Mouse (Mus musculus): ENCODE results near the gene Zfp442. TPM values are rescaled to one million over a fixed set of nuclear protein-coding genes. Genes with fewer than 3 reads are reported as not detected.
"Not testable (repeated sequence)": the region's sequence is repeated elsewhere in the genome, so short reads cannot be mapped to it uniquely, and the experiment has no call there.

The Zfp442 gene
- polyA plus RNA-seq (2012; rRNA removed) = 0.46 and 0.59 TPM in 2 replicates

DNA sequence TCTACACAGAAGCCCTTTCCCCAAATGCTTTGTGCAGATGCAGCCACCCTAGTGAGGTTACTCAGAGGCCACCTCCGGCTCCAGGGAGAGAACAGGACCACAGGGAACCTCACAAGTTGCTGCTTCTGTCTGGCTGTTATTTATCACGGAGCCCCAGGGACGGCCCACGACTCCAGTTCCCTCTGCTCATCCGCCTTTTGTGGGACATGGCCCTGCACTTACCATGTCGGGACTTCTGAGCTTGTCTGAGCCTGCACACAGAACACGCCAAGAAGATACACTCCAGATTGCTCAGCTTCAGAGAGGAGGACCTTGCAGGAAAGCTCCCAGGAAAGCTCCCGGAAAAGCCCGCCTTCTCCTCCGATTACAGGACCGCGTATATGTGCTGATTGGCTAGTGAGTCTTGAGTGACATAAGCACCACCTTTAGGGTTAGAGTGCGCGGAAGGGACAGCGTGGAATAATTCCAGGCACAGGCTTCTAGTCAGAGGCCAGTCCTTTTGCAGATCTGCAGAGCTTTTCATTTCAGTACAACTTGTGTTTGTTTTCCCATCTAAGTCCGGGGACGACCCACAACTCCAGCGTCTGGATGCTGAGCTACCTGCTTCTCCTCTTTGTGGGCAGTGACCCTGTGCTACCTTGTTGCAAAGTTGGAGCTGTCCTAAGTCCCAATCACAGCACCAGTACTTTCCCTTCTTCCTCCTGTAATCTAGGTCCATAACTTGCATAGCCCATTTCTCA, at the start of gene Zfp442:
Zfp442 (minus strand) TSS at position 307 of the 740 bp plus-strand sequence.
- not testable (repeated sequence) for H3K4me1 ChIP-seq (ENCODE audit: control insufficient read depth, insufficient read depth, low read length); H3K27me3 ChIP-seq (ENCODE audit: control insufficient read depth, insufficient read depth, low read length); H3K27ac ChIP-seq (ENCODE audit: control insufficient read depth, insufficient read depth, low read depth, low read length); H3K36me3 ChIP-seq (ENCODE audit: control insufficient read depth, insufficient read depth, low read length)
- peak within 1 kb of the TSS; percentile 78 for H3K4me3 ChIP-seq (ENCODE audit: control insufficient read depth, low read depth, low read length)

DNA sequence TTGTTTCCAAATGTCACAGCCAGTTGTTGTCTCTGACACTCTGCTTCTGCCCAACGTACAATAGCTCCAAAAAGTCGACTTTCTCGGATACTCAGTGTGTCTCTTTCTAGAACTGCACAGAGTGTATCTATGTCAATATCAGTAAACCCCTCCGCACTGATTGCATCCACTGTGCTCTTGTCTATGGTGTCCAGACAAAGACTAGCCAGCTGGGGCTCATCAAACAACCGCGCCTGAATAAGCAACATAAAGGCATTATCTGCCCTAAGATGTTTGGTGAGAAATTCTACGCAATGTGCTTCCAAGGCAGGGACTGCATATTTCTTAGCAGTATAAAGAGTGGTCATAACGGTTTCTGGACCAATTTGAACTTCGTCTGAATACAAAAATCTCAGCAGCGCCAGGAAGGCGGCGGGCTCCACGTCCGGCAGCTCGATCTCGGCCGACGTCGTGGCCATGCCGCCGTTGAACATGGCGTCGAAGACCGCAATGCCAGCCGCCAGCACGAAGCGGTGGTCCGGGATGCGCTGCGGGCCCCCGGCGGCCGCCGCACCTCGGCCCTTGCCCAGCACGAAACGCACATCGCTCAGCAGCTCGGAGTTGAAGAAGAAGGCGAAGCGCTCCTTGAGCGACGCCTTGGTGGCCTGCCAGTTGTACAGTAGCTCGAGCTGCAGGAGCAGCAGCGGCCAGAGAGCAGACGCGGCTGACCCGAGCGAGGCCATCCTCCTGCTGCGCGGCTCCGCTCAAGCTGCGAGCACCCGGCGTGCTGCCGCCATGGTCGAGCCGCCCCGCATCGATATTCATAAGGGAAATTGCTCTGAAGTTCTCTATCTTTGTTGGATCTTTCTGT, 49.1 kb upstream of the Zfp442 start:
- peak overlapping the region; percentile 90 for H3K4me3 ChIP-seq (ENCODE audit: control insufficient read depth, low read depth, low read length)

DNA sequence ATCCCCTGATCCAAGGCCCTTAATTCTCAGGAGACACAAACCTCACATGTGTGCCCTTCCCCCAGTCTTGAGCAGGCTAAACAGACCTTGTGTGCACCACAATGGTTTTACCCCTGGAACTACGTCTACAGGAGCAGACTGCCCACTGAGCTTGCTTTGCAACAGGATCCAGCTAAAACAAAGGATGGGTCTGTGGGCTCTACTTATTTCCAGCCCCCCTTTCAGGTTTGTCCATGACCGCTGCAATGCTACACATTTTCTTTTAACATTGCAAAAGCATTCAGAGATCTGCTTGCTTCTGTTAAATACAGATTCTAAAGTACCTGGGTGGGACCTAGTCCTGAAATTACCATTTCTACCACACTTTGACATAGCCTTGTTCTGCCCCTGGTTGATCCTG, 41.7 kb upstream of the Zfp442 start:
- Histone ChIP-seq H3K4me3 (ENCODE audit: control insufficient read depth, low read depth, low read length) (no peak overlapping the region), H3K4me1 (ENCODE audit: control insufficient read depth, insufficient read depth, low read length) (no peaks in the 10 kb centered on the region), H3K27me3 (ENCODE audit: control insufficient read depth, insufficient read depth, low read length) (no peaks in the 10 kb centered on the region), H3K36me3 (ENCODE audit: control insufficient read depth, insufficient read depth, low read length) (no peaks in the 10 kb centered on the region), H3K27ac (ENCODE audit: control insufficient read depth, insufficient read depth, low read depth, low read length) (no peak overlapping the region)
- TF ChIP-seq POLR2A (IDR thresholded peaks at IDR 0.05; ENCODE audit: control insufficient read depth, low read depth, low read length) (no peak), CTCF (IDR thresholded peaks at IDR 0.05; ENCODE audit: control insufficient read depth, insufficient read depth, insufficient replicate concordance, low read depth, low read length) (no peak)

More for the DNA sequence above, 49.1 kb upstream of the Zfp442 start:
- H3K27me3 ChIP-seq (ENCODE audit: control insufficient read depth, insufficient read depth, low read length); H3K36me3 ChIP-seq (ENCODE audit: control insufficient read depth, insufficient read depth, low read length); H3K4me1 ChIP-seq (ENCODE audit: control insufficient read depth, insufficient read depth, low read length); H3K27ac ChIP-seq (ENCODE audit: control insufficient read depth, insufficient read depth, low read depth, low read length): not testable (repeated sequence)

DNA sequence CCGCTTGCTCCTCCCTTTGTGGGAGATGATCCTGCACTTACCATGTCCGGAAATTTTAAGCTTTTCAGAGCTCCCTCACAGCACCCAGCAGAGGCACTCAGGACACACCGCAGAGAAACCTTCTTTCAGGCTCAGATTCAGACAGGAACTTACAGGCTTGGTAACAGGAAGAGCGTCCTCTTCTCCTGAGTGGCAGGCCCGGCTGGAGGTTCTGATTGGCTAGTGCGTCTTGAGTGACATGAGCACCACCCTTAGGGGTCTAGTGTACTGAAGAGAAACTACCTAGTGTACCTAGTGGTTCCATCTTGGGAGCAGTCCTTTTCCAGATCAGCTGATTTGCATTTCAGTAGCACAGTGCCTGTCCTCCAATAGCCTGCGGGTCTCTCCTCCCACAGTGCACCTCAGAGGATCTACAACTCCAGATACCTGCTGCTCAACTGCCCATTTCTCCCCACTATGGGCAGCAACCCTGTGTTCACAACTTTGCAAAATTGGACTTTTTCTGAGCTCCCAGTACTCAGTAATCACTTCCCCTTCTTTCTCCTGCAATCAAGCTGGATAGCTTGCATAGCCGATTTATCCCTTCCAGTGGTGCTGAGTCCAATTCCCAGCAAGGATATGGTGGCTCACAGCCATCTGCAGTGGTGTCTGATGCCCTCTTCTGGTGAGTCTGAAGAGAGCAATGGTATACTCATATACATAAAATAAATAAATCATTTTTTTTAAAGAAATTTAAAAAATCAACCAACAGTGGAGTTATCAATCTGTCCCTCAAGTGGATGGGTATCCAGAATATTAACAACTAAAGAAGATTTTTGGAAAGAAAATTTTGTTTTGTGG, 33.9 kb upstream of the Zfp442 start, which contains the start of gene Zfp345:
Zfp345 (minus strand) TSS at position 153 of the 840 bp plus-strand sequence.
- not testable (repeated sequence) for H3K4me1 ChIP-seq (ENCODE audit: control insufficient read depth, insufficient read depth, low read length); H3K36me3 ChIP-seq (ENCODE audit: control insufficient read depth, insufficient read depth, low read length); H3K4me3 ChIP-seq (ENCODE audit: control insufficient read depth, low read depth, low read length); H3K27me3 ChIP-seq (ENCODE audit: control insufficient read depth, insufficient read depth, low read length); H3K27ac ChIP-seq (ENCODE audit: control insufficient read depth, insufficient read depth, low read depth, low read length)

DNA sequence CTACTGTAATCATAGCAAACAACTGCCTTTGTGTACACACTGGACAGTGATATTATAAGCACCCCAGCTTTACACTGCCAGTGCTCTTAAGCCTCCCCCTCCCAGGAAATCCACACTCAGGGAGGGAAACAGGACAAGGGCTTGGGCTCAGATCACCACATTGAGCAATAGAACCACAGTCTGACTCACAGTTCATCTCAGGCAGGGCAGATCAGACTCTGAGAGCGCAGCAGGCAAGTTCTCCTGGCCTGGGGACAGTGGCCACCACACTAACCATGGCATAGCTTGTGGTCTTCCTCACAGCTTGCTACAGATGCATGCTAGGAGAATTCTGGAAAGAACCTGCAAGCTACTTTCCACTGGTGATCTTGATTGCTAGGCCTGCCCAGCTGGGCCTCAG, 12.2 kb downstream of the Zfp442 start:
- not testable (repeated sequence) for H3K4me3 ChIP-seq (ENCODE audit: control insufficient read depth, low read depth, low read length); H3K36me3 ChIP-seq (ENCODE audit: control insufficient read depth, insufficient read depth, low read length); H3K27me3 ChIP-seq (ENCODE audit: control insufficient read depth, insufficient read depth, low read length); H3K27ac ChIP-seq (ENCODE audit: control insufficient read depth, insufficient read depth, low read depth, low read length); H3K4me1 ChIP-seq (ENCODE audit: control insufficient read depth, insufficient read depth, low read length)

DNA sequence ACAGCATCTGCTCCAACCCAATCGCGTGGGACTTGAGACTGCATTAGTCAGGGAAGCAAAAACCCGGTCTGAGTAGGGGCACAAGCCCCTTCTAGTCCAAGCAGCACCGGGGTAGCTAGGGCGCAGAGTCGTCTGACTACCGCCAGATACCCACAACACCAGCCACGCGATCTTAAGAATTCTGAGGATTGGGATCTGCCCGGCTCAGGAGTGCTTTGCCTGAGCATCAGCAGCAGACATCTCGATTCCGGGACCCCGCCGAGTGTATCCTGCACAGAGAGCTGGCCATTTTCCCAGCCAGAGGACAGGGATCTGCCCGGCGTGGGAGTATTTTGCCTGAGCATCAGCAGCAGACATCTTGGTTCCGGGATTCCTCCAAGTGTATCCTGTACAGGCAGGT, 39.1 kb downstream of the Zfp442 start:
- not testable (repeated sequence) for H3K4me1 ChIP-seq (ENCODE audit: control insufficient read depth, insufficient read depth, low read length); H3K4me3 ChIP-seq (ENCODE audit: control insufficient read depth, low read depth, low read length); H3K27ac ChIP-seq (ENCODE audit: control insufficient read depth, insufficient read depth, low read depth, low read length); H3K36me3 ChIP-seq (ENCODE audit: control insufficient read depth, insufficient read depth, low read length); H3K27me3 ChIP-seq (ENCODE audit: control insufficient read depth, insufficient read depth, low read length)

DNA sequence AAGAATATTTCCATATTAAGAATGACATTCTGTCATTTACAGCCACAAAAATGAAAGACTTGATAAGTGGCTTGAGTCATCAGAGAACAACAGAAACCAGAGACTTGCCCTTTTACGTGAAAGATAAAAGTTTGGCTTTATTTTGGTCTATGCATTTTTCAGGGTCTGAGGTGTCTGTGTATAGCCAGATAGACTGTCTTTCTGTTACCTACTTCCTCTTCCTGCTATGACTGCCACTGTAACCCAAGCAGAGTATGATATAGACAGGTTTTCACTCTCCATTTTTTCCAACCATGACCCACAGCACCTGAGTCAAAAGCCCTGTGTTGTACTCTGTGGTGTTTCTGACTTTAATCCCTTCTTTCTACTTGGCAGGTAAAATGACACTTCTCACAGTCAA, 61.1 kb downstream of the Zfp442 start:
- Histone ChIP-seq H3K27me3 (ENCODE audit: control insufficient read depth, insufficient read depth, low read length) (no peaks in the 10 kb centered on the region), H3K36me3 (ENCODE audit: control insufficient read depth, insufficient read depth, low read length) (no peaks in the 10 kb centered on the region), H3K27ac (ENCODE audit: control insufficient read depth, insufficient read depth, low read depth, low read length) (no peak overlapping the region), H3K4me1 (ENCODE audit: control insufficient read depth, insufficient read depth, low read length) (no peaks in the 10 kb centered on the region), H3K4me3 (ENCODE audit: control insufficient read depth, low read depth, low read length) (no peak overlapping the region)
- TF ChIP-seq POLR2A (IDR thresholded peaks at IDR 0.05; ENCODE audit: control insufficient read depth, low read depth, low read length) (no peak), CTCF (IDR thresholded peaks at IDR 0.05; ENCODE audit: control insufficient read depth, insufficient read depth, insufficient replicate concordance, low read depth, low read length) (no peak)

DNA sequence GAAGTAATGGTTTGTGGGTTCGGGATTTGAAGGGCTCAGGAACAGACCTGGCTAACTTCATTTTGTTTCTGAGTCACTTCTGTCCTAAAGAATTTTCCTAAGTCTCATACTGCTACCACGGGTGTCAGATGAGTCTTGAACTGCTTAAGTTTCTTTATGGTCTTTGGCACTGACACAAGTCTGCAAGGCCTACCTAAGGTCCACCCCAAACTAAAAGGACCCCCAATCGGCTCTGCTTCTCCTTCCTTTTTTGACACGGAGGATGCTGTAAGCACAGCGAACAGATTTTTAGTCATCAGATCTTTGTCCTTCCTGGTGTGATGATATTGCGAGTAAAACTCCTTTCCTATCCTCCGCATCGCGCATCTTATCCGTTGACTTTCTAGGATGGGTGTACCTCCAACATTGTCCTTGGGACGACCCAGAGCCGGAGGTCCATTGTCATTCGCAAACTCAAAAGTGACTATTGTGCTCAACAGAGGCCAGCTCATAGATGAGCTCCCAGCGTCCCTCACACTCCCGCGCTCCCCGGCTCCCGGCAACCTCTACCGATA, 65.7 kb downstream of the Zfp442 start:
- H3K36me3 ChIP-seq (ENCODE audit: control insufficient read depth, insufficient read depth, low read length); H3K27ac ChIP-seq (ENCODE audit: control insufficient read depth, insufficient read depth, low read depth, low read length); H3K4me1 ChIP-seq (ENCODE audit: control insufficient read depth, insufficient read depth, low read length); H3K27me3 ChIP-seq (ENCODE audit: control insufficient read depth, insufficient read depth, low read length); H3K4me3 ChIP-seq (ENCODE audit: control insufficient read depth, low read depth, low read length): not testable (repeated sequence)

All from testis, adult 2 months (tissue).